Mouse (Mus musculus) lung, adult 2 months (tissue): ENCODE results near the gene Syndig1.

Source experiments
- CTCF ChIP-seq: fragments of 200-500 bp; IDR thresholded peaks from 2 replicates; pipeline ENCODE4 v1.5.1; 2011; ENCODE audit warnings: mild to moderate bottlenecking, low read length, control low read depth; ENCODE audit not compliant: insufficient read depth
- POLR2A ChIP-seq: fragments of 200-500 bp; IDR thresholded peaks from 2 replicates; pipeline ENCODE4 v1.6.1; 2011; ENCODE audit warnings: low read depth, mild to moderate bottlenecking, control low read depth, low read length, borderline replicate concordance; ENCODE audit errors: extremely low read depth

GRCm38 (mm10) chr2:150013785-150014184 lies 184.8 kb downstream of the Syndig1 start:
- TF ChIP-seq CTCF (no peak), POLR2A (no peak)
